Mouse (Mus musculus): ENCODE results near the gene Crp.

- TF ChIP-seq ZNF384 (IDR thresholded peaks at IDR 0.05; ENCODE audit: low read depth, low read length) (no peak), ZC3H11A (IDR thresholded peaks at IDR 0.05; ENCODE audit: borderline replicate concordance, low read depth, low read length) (no peak)
Measured at GRCm38 (mm10) chr1:172848171-172848570, 150.3 kb downstream of the Crp start.
